Mouse (Mus musculus) C2C12 (cell line): ENCODE data around the gene Gm17428.

Experiments
- CEBPB ChIP-seq: IDR thresholded peaks from one replicate; pipeline ENCODE4 v1.6.1; 2011; ENCODE audit warnings: low read depth, mild to moderate bottlenecking, control low read depth, moderate library complexity
- CTCF ChIP-seq: IDR thresholded peaks from one replicate; pipeline ENCODE4 v1.5.1; 2011; ENCODE audit not compliant: control insufficient read depth, insufficient read depth, insufficient read length
- MYOG ChIP-seq: IDR thresholded peaks from one replicate; pipeline ENCODE4 v1.6.1; 2011; ENCODE audit not compliant: control insufficient read depth, insufficient read length; ENCODE audit errors: extremely low read depth
- USF1 ChIP-seq: IDR thresholded peaks from one replicate; pipeline ENCODE4 v1.6.1; 2011; ENCODE audit warnings: low read depth, mild to moderate bottlenecking, control low read depth, moderate library complexity

DNA sequence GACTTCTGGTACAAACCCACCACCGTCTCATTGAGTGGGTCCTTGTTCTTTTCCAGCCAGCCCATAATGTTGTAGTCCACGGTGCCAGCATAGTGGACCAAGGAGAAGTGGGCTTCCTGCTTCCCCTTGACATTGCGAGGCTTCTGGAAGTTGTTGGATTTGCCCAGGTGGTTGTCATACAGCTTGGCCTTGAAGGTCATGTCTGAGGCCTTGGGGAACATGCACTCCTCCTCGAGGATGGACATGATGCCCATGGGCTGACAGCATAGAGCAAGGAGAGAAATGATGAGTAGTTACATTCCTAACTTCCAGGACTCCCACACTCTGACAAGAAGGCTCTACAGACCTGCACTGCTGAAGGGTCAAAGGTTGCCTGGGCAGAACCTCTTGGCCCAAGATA, 18.2 kb upstream of the Gm17428 start:
- TF ChIP-seq MYOG (no peak), CEBPB (no peak), CTCF (no peak), USF1 (no peak)
